Mouse (Mus musculus) CH12.LX (cell line): ENCODE results near the gene Arhgef38. TPM values are rescaled to one million over a fixed set of nuclear protein-coding genes. Genes with fewer than 3 reads are reported as not detected.

Experiments used
- DNase-seq: peaks from one replicate; pipeline ENCODE4 v3.0.0-alpha.2; 2013; ENCODE audit errors: extremely low read depth
- H3K27ac ChIP-seq: 2 replicates; pipeline ENCODE4 v1.5.1; 2012; ENCODE audit warnings: low read depth, mild to moderate bottlenecking, control low read depth, moderate library complexity; ENCODE audit not compliant: insufficient read depth
- H3K27me3 ChIP-seq: replicated peaks from 2 replicates; pipeline ENCODE3; 2012; ENCODE audit warnings: inconsistent platforms
- H3K36me3 ChIP-seq, 2 experiments: replicated peaks in 1 of 2; 2 replicates each; pipeline versions ENCODE3 to v1.6.1; 2012; ENCODE audit warnings: inconsistent platforms in 1 of 2, low read length in 1 of 2, mild to moderate bottlenecking in 1 of 2, mixed read lengths in 1 of 2, moderate library complexity in 1 of 2; ENCODE audit not compliant: control insufficient read depth in 1 of 2, insufficient read depth in 1 of 2
- H3K4me1 ChIP-seq, 2 experiments: 2 replicates each; pipeline ENCODE4 v1.6.1; 2012; ENCODE audit warnings: inconsistent platforms in 1 of 2, moderate library complexity in 1 of 2; ENCODE audit not compliant: insufficient read depth in 2 of 2, control insufficient read depth in 1 of 2
- H3K4me2 ChIP-seq: 2 replicates; pipeline ENCODE4 v1.6.1; 2012; ENCODE audit warnings: low read depth, mild to moderate bottlenecking, control low read depth; ENCODE audit not compliant: poor library complexity, insufficient read depth, severe bottlenecking
- H3K4me3 ChIP-seq, 3 experiments: fragments of 150-350 bp in 1 of 3; sonication (generic) in 1 of 3; replicated peaks in 1 of 3; 2 replicates each; pipeline versions ENCODE3 to v1.5.1; 2011 to 2012; ENCODE audit warnings: low read depth in 2 of 3, low read length in 2 of 3, mild to moderate bottlenecking in 2 of 3, moderate library complexity in 2 of 3, control low read depth in 1 of 3, improper control_type of control experiment in 1 of 3, inconsistent platforms in 1 of 3, mixed read lengths in 1 of 3; ENCODE audit not compliant: poor library complexity in 1 of 3
- H3K79me2 ChIP-seq: replicated peaks from 2 replicates; pipeline ENCODE4 v1.6.1; 2012; ENCODE audit warnings: mild to moderate bottlenecking, moderate library complexity; ENCODE audit not compliant: control insufficient read depth, poor library complexity, insufficient read depth, severe bottlenecking; ENCODE audit errors: extremely low read depth
- H3K9ac ChIP-seq: 2 replicates; pipeline ENCODE4 v1.6.1; 2012; ENCODE audit warnings: low read depth, mild to moderate bottlenecking, control low read depth, moderate library complexity; ENCODE audit not compliant: insufficient read depth
- H3K9me3 ChIP-seq: replicated peaks from 2 replicates; pipeline ENCODE3; 2012; ENCODE audit warnings: low read length, inconsistent platforms, mixed read lengths
- CHD1 ChIP-seq: IDR thresholded peaks from 2 replicates; pipeline ENCODE4 v1.6.1; 2012; ENCODE audit warnings: low read depth, low read length, improper control_type of control experiment, inconsistent platforms
- E2F4 ChIP-seq: IDR thresholded peaks from 2 replicates; pipeline ENCODE4 v1.6.1; 2011; ENCODE audit warnings: low read depth, low read length, improper control_type of control experiment; ENCODE audit not compliant: insufficient replicate concordance
- ELF1 ChIP-seq: IDR thresholded peaks from 2 replicates; pipeline ENCODE4 v1.6.1; 2014; ENCODE audit warnings: low read depth, mild to moderate bottlenecking, inconsistent platforms, low read length, improper control_type of control experiment
- EP300 ChIP-seq: IDR thresholded peaks from 2 replicates; pipeline ENCODE4 v1.6.1; 2011; ENCODE audit warnings: low read length, improper control_type of control experiment
- HCFC1 ChIP-seq: IDR thresholded peaks from 2 replicates; pipeline ENCODE4 v1.6.1; 2012; ENCODE audit warnings: low read depth, mild to moderate bottlenecking, inconsistent platforms, low read length, improper control_type of control experiment
- IRF4 ChIP-seq: IDR thresholded peaks from 2 replicates; pipeline ENCODE4 v1.6.1; 2014; ENCODE audit warnings: low read depth, mild to moderate bottlenecking, inconsistent platforms, low read length, improper control_type of control experiment
- KAT2A ChIP-seq: IDR thresholded peaks from 2 replicates; pipeline ENCODE4 v1.6.1; 2012; ENCODE audit warnings: low read length, improper control_type of control experiment, inconsistent platforms; ENCODE audit not compliant: insufficient replicate concordance
- MAX ChIP-seq: IDR thresholded peaks from 2 replicates; pipeline ENCODE4 v1.6.1; 2011; ENCODE audit warnings: low read length, improper control_type of control experiment
- MAZ ChIP-seq: IDR thresholded peaks from 2 replicates; pipeline ENCODE4 v1.6.1; 2012; ENCODE audit warnings: low read depth, mild to moderate bottlenecking, inconsistent platforms, low read length, improper control_type of control experiment, moderate library complexity
- MEF2A ChIP-seq: IDR thresholded peaks from 2 replicates; pipeline ENCODE4 v1.6.1; 2014; ENCODE audit warnings: low read depth, mild to moderate bottlenecking, inconsistent platforms, low read length, improper control_type of control experiment, borderline replicate concordance
- MXI1 ChIP-seq: IDR thresholded peaks from 2 replicates; pipeline ENCODE4 v1.6.1; 2011; ENCODE audit warnings: mild to moderate bottlenecking, low read depth, low read length, improper control_type of control experiment
- MYC ChIP-seq: IDR thresholded peaks from 2 replicates; pipeline ENCODE4 v1.6.1; 2011; ENCODE audit warnings: low read depth, mild to moderate bottlenecking, improper control_type of control experiment, low read length
- NELFE ChIP-seq: IDR thresholded peaks from 2 replicates; pipeline ENCODE4 v1.6.1; 2011; ENCODE audit warnings: low read depth, low read length, improper control_type of control experiment
- POLR2A ChIP-seq: IDR thresholded peaks from 2 replicates; pipeline ENCODE4 v1.6.1; 2011; ENCODE audit warnings: low read depth, mild to moderate bottlenecking, improper control_type of control experiment, low read length
- RCOR1 ChIP-seq: conservative IDR thresholded peaks from 2 replicates; pipeline ENCODE4 v1.6.1; 2012; ENCODE audit warnings: low read depth, mild to moderate bottlenecking, inconsistent platforms, low read length, improper control_type of control experiment
- SIN3A ChIP-seq: IDR thresholded peaks from 2 replicates; pipeline ENCODE4 v1.6.1; 2012; ENCODE audit warnings: low read length, improper control_type of control experiment, inconsistent platforms
- SMC3 ChIP-seq: IDR thresholded peaks from 2 replicates; pipeline ENCODE4 v1.6.1; 2011; ENCODE audit warnings: low read depth, low read length, improper control_type of control experiment
- TBP ChIP-seq: conservative IDR thresholded peaks from 2 replicates; pipeline ENCODE4 v1.6.1; 2011; ENCODE audit warnings: low read depth, low read length, improper control_type of control experiment
- TCF12 ChIP-seq: IDR thresholded peaks from 2 replicates; pipeline ENCODE4 v1.6.1; 2014; ENCODE audit warnings: low read depth, mild to moderate bottlenecking, inconsistent platforms, low read length, improper control_type of control experiment
- USF1 ChIP-seq: IDR thresholded peaks from 2 replicates; pipeline ENCODE4 v1.6.1; 2014; ENCODE audit warnings: low read depth, mild to moderate bottlenecking, inconsistent platforms, low read length, improper control_type of control experiment
- USF2 ChIP-seq: conservative IDR thresholded peaks from 2 replicates; pipeline ENCODE4 v1.6.1; 2011; ENCODE audit warnings: low read depth, low read length, improper control_type of control experiment
- dilution Hi-C: fragments of 300-500 bp; cut with MboI; formaldehyde crosslinking; loops from 2 replicates; pipeline ENCODE4 v1.14.3; 2020; ENCODE audit warnings: low sequenced_read_pairs; ENCODE audit not compliant: extremely low pct_unique_long_range_greater_than_20kb, extremely low pct_ligation_motif_present
- in situ Hi-C: fragments of 300-500 bp; cut with MboI; formaldehyde crosslinking; loops from 3 replicates; pipeline ENCODE4 v1.14.3; 2019; ENCODE audit warnings: low sequenced_read_pairs, low pct_ligation_motif_present, low pct_unique_long_range_greater_than_20kb, mixed read lengths
- polyA plus RNA-seq: library from polyadenylated mRNA; unstranded; fragments of >175 nt; gene quantifications from 2 replicates; pipeline ENCODE4 v1.2.1, GENCODE M21; 2012; ENCODE audit warnings: low read depth; ENCODE audit not compliant: insufficient read length
- total RNA-seq, 2 experiments: library from RNA; depleted of rRNA; stranded (reverse); fragments of 300-350 nt in 1 of 2; fragments of >200 nt in 1 of 2; gene quantifications; 2 replicates each; pipeline ENCODE4 v1.2.3; 2012 to 2014

Gene Arhgef38
- total and polyA plus RNA-seq, 3 experiments, result not detected

DNA sequence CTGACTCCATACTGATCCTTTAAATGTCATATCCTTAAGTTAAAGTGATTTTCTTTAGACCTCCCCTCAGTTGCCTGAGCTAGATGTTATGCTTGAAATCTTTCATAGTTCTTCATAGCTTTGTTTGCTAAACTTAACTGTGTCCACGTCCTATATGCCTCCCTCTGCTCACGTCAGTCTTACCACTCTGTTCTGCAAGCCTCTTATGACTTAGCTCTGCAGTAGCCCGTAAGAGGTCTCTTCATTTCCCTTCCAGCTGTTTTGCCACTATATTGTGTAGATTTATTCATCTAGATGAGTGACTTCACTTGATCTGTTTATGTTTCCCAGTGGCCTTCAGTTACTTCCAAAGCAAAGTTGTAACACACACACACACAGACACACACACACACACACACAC, 130.3 kb downstream of the Arhgef38 start:
- Histone ChIP-seq H3K27ac (no peak overlapping the region), H3K4me3 (no peak overlapping the region), H3K9ac (no peak overlapping the region), H3K27me3 (no peaks in the 10 kb centered on the region), H3K36me3 (peaks cover 50 to 84% of the 10 kb centered on the region in 2 experiments), H3K4me2 (no peak overlapping the region), H3K79me2 (no peaks in the 10 kb centered on the region), H3K9me3 (no peaks in the 10 kb centered on the region), H3K4me1 (no peaks in the 10 kb centered on the region)
- in situ Hi-C loops, result no loop called here
- no peak for TF ChIP-seq RCOR1
- no peak for TF ChIP-seq IRF4
- TF ChIP-seq HCFC1, result no peak
- TF ChIP-seq CHD1, result no peak
- TF ChIP-seq MYC, result no peak
- no peak for TF ChIP-seq E2F4
- TF ChIP-seq MEF2A, result no peak
- no peak for TF ChIP-seq EP300
- TF ChIP-seq MXI1, result no peak
- no peak for TF ChIP-seq POLR2A
- dilution Hi-C loops, result no loop called here
- no peak for DNase-seq

DNA sequence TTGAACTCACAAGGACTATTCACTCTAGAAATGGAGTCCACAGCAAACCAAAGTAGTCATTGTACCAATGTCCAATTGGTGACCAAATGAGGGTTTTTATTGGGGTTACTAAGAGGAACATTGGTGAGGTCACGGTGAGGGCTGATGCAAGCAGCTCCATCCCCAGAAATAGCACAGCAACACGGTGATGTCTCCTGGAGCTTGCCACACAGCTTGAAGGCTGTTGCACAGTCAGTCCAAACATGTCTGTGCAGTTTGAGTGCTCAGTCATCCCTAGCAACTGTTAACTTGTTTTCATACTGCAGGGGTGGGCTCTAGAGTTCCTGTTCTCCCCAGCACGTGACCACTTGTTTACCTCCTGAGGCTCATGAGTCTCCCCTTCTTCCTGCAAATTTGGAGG, 131.0 kb downstream of the Arhgef38 start:
- H3K9ac ChIP-seq, result no peak overlapping the region
- no peaks in the 10 kb centered on the region for H3K4me1 ChIP-seq
- no peak overlapping the region for H3K27ac ChIP-seq
- no peak for DNase-seq
- peaks cover 50 to 84% of the 10 kb centered on the region in 2 experiments for H3K36me3 ChIP-seq
- H3K27me3 ChIP-seq, result no peaks in the 10 kb centered on the region
- H3K79me2 ChIP-seq, result no peaks in the 10 kb centered on the region
- no peak overlapping the region for H3K4me3 ChIP-seq
- TF ChIP-seq MAZ (no peak), USF1 (no peak), MAX (no peak), USF2 (no peak), E2F4 (no peak), TBP (no peak), KAT2A (no peak), NELFE (no peak), SIN3A (no peak), TCF12 (no peak), SMC3 (no peak), ELF1 (no peak)
- H3K4me2 ChIP-seq, result no peak overlapping the region
- no peaks in the 10 kb centered on the region for H3K9me3 ChIP-seq
- dilution Hi-C loops (no loop called here), in situ Hi-C loops (no loop called here)
